Mouse (Mus musculus) spleen, adult 12 weeks (tissue): Measurements from ENCODE around the gene Ccdc116.
"Not testable (repeated sequence)": the region's sequence is repeated elsewhere in the genome, so short reads cannot be mapped to it uniquely, and the experiment has no call there.

Source experiments
- DNase-seq: peaks from one replicate; pipeline ENCODE4 v3.0.0; 2022; ENCODE audit warnings: low spot score

Ccdc116 gene

GRCm38 (mm10) chr16:17146772-17147235 is at the start of gene Ccdc116:
TSS of gene Ccdc116 (minus strand) at chr16:17147229.
- DNase-seq = peak; percentile 63

- DNase-seq = no peak
Measured at GRCm38 (mm10) chr16:17193823-17194222, 46.8 kb upstream of the Ccdc116 start.

GRCm38 (mm10) chr16:17185475-17185874 is 38.4 kb upstream of the Ccdc116 start:
- no peak for DNase-seq

GRCm38 (mm10) chr16:17183003-17183402 is 36.0 kb upstream of the Ccdc116 start:
- no peak for DNase-seq

- no peak for DNase-seq
Measured at GRCm38 (mm10) chr16:17182136-17182535, 35.1 kb upstream of the Ccdc116 start.

GRCm38 (mm10) chr16:17181382-17181781 is 34.4 kb upstream of the Ccdc116 start:
- DNase-seq = peak; percentile 4

- DNase-seq = no peak
Measured at GRCm38 (mm10) chr16:17179706-17180105, 32.7 kb upstream of the Ccdc116 start.

- no peak for DNase-seq
Measured at GRCm38 (mm10) chr16:17177623-17178170, 30.7 kb upstream of the Ccdc116 start.

GRCm38 (mm10) chr16:17175765-17176164 is 28.7 kb upstream of the Ccdc116 start:
- DNase-seq = no peak

- no peak for DNase-seq
Measured at GRCm38 (mm10) chr16:17168049-17168448, 21.0 kb upstream of the Ccdc116 start.

- no peak for DNase-seq
Measured at GRCm38 (mm10) chr16:17167179-17167578, 20.1 kb upstream of the Ccdc116 start.

GRCm38 (mm10) chr16:17165478-17165877 is 18.4 kb upstream of the Ccdc116 start:
- not testable (repeated sequence) for DNase-seq

- DNase-seq = no peak
Measured at GRCm38 (mm10) chr16:17154346-17154745, 7.3 kb upstream of the Ccdc116 start.

GRCm38 (mm10) chr16:17151874-17152273 is 4.8 kb upstream of the Ccdc116 start:
- DNase-seq = no peak

- DNase-seq = no peak
Measured at GRCm38 (mm10) chr16:17150520-17151258, 3.7 kb upstream of the Ccdc116 start.

- DNase-seq = no peak
Measured at GRCm38 (mm10) chr16:17148084-17148483, 1.1 kb upstream of the Ccdc116 start.

GRCm38 (mm10) chr16:17147391-17147929 is 431 bp upstream of the Ccdc116 start:
- DNase-seq = no peak

- no peak for DNase-seq
Measured at GRCm38 (mm10) chr16:17144339-17144738, 2.7 kb downstream of the Ccdc116 start, which contains the start of gene Ydjc. TSS of gene Ydjc (plus strand) at chr16:17144621.

- no peak for DNase-seq
Measured at GRCm38 (mm10) chr16:17137355-17137754, 9.7 kb downstream of the Ccdc116 start.

GRCm38 (mm10) chr16:17132906-17133200 is 14.2 kb downstream of the Ccdc116 start:
- no peak for DNase-seq

GRCm38 (mm10) chr16:17132089-17132905 is 14.7 kb downstream of the Ccdc116 start, which contains the start of gene Sdf2l1:
TSS of gene Sdf2l1 (minus strand) at chr16:17132383.
- DNase-seq = peak; percentile 93
